Mouse (Mus musculus) retina, postnatal 1 day (tissue): ENCODE measurements at regions not wholly inside any gene's neighbourhood (a gene's known extent, or its start where the extent isn't known, plus 50 kb on each side); places are given as distances from the start of the nearest gene placed in this dataset.

Source experiments
- DNase-seq: peaks from one replicate; pipeline ENCODE4 v3.0.0-alpha.2; 2012

DNA sequence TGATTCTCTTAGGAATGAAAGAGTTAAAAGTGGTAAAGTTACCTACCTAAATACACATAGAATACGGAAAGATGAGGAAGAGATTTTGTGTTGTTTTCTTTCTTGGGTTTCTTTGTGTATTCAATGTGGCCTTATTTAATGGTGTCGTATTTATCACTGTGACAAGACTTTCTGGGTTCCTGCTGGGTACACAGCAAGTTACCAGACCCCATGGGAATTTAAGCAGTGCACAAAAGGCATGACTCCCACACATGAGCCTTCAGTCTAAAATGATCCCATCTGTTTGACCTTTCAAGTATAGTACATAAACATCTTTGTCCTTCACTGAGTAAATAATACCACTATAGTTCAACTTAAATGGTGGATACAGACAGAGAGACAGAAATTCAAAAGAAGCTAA lies 349.0 kb upstream of the Cited2 start:
- no peak for DNase-seq

DNA sequence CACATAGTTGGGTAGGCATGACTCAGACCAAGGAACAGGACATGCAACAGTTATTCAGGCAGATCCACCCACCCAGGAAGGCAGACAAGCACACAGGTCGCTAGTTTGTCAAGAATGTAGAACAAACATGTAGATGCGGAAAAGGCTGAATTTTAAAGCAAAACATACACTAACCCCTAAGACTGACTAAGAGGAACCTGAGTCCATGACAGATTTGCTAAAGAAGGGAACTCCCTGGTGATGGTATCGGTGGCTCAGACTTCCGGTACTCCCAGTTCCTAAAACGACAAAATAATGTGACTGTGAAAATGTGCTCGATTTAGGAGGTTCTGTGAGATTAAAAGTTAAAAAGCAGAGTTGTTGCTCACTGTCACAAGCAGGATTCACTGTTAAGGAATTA lies 340.0 kb upstream of the Cited2 start:
- no peak for DNase-seq

DNA sequence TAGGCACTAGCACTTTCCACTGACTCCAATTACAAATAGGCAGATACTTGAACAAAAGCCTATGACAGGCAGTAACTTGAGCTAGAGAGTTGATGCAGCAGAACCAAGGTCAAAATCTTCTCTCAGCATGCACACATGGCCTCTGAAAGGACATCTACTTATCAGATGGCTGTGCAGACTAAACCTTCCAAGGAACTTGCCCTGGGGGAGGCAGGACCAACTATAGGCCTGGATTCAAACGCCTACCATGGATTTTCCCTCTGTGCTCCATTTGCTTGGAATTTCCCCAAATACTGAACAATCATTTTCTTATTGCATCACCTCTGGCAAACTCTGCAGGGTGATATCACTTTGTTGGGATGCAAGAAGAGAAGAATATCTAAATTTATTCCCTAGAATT lies 337.8 kb upstream of the Cited2 start:
- no peak for DNase-seq

DNA sequence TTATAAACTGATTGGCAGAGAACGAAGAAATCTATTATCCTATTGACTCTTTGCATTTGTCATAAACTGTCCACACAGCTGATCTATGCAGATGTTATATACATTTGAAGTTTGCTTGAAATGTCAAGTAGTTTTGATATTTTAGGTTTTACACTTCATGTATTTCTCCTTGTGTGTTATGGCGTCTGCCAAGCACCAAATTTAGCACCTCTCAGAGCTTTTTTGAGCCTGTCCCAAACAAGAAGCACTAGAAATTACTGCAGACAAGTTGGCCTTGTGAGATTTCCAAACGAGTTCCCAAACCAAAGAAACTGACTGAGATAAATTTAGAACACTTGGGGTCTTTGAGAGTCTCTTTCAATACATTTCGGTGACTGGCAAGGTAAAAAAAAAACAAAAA lies 335.7 kb upstream of the Cited2 start:
- no peak for DNase-seq

DNA sequence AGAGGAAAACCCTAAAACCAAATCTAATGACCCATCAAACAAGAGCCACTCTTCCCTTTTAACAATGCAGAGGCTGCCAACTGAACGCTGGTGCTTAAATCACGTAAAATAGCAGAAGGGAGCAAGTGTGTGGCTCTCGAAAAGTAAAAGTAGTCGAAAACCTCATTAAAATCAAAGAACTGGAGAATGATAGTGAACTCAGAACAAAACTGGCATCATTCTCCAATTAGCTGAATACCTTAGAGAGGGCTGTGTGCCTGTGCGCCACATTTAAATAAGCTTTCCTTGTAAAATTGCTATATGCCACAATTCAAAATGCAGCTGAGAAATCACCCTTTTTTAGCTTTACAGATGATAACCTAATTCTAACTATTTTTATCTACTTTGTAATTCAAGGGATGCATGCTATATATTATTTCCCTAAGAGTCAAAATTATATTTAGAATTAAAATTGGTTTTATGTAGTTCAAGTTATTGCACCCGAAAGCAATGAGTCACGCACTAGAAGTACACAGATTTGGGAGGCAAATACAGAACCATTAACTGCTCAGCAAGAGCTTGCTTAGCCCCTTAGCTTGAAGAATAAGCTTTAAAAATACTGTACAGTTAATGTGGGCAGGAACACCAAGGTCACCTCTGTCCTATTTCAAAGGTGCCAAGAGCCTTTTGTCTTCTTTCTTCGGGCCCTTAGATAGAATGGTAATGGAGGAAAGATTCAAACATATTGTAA lies 327.4 kb upstream of the Cited2 start:
- no peak for DNase-seq

DNA sequence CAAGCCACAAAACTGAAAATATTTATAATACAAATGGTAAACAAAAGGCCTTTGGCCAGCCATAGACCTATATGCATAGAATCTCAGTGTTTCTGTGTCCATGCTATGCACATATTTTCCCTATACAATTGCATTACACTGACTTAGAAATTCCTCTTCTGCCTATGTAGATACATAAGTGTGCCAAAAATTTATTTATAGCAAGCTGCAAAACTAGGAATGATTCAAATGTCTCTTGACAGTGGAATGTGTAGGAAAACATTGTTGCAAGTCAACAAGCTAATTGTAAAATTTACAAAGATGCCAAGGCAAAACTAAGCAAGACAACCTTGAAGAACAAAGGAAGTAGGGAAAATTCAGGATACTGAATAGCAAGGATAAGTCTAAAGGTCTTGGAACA lies 319.1 kb upstream of the Cited2 start:
- DNase-seq = no peak

DNA sequence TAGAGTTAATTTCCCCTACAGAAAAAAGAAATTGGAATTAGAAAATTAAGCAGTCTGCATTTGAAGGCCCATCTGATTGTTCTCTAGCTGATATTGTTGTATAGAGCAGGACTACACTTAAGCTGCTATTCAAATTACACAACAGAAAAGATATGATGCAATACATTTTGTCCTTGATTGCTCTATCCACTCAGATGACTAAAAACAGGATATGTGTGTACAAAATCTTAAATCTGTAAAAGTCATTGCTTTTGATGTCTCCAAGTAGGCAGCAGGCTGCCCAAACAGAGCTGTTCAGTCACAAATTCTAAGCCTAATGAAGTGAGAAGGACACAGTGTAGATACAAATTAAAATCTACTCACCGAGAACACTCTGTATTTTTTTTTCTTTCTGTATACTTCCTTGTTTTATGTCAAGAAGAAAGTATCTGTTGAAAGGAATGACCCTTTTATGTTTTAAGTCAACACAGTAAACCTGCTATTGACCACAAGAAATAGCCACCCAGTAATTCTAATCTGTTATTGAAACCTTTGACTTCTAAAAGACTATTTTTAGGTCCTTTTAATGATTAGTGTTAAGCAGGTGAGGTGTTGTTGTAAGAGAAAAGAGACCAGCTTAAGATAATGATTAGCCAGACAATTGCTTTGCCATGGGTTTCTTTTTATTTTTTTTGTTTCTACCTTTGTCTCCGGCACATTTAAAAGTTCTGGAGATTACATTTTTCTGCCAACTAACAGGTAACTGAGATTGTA lies 315.0 kb upstream of the Cited2 start:
- DNase-seq = no peak

DNA sequence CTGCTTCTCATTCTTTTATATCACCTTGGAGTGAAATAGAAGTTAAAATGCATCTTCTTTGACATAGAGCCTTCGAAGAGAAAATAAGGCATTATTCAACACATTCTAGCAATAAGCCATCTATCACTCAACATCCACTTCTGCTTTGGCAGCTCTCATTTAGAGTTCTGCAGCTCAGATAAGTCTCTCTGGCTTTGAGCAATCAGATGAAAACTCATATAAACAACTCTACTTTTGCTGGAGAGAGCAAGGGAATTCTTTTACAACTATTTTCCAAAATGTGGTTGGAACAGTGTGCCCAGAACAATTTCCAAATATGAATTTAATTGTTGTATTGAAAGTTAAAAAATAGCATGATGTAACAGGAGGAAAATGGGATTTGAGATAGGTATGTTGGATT lies 314.2 kb upstream of the Cited2 start:
- DNase-seq = no peak

DNA sequence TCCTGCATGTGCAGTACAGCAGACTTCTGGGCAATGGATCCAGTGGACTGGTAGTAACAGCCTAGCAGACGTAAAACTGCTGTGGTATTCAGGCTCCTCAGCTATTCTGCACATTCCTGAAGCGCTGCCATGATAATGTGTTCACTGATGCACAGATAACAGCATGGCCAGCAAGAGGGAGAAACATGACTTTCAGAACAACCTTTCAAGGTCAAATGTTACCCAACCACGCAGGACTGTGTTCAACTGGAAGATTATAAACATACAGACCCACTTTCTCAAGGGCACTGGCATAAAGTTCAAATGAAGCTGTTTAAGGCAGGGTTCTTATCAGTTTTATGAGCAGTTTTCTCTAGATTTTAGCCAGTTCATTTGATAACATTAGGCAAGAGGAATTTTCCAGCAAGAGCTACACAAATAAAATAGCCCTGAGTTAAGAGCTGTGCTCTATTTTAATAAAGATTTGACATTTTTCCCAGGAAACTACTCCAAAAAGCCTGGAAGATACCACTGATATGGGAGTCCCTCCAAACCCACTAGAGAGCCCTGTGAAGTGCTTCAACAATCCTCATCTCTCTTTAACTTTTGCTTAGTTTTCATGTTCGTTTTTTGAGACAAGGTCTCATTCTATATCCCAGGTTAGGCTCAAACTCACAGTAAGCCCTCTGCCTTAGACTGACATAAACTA lies 311.6 kb upstream of the Cited2 start:
- peak; percentile 40 for DNase-seq

DNA sequence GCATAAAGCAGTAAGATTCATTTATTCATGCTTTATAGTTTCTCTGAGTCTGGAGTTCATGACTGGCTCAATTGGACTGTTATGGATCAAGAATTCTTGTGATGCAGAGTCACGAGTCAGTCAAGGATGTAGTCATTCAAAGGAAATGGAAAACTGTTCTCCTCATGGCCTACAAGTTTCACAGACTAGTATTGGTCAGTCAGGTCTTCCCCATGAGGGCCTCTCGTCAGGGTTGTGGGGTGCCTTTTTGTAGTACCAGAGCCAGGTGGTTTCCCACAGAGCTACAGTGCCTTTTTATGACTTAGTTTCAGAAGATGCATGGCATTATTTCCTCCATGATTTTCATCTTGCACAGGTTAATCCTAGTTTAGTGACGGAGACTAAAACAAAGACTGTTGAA lies 307.9 kb upstream of the Cited2 start:
- DNase-seq = no peak

DNA sequence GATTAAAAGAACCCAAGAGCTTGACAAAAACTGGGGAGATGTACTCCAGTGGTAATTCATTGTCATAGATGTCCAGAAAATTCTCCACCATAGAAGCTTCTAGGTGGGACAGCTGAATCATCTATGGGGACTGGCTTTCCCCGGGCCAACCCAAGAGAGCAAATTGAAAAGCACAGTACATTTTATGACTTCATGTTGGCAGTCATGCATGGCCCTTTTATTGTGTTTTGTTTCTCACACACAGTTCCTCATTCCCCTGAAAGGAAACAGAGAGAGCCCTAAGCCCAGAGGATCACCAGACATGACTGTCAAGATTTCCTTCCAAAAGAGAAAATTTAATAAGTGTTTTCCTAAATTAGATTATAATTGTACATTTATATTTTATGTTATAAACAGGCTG lies 306.9 kb upstream of the Cited2 start:
- DNase-seq = no peak

DNA sequence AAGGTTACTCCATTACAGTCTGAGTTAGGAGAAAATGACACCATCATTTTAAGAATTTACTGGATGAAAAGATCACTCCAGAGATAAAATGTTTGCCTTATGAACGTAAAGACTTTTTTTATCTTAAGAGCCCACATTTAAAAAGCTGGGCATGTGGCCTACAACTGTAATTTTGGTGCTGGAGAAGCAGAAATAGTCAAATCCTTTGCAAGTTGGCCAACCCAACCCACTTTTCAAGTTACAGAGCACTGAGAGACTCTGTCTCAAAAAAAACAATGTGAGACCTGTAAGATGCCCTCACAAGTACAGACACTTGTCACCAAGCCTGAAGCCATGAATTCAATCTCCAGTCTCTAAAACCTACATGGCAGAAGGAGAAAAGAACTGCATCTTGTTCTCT lies 305.6 kb upstream of the Cited2 start:
- DNase-seq = no peak

DNA sequence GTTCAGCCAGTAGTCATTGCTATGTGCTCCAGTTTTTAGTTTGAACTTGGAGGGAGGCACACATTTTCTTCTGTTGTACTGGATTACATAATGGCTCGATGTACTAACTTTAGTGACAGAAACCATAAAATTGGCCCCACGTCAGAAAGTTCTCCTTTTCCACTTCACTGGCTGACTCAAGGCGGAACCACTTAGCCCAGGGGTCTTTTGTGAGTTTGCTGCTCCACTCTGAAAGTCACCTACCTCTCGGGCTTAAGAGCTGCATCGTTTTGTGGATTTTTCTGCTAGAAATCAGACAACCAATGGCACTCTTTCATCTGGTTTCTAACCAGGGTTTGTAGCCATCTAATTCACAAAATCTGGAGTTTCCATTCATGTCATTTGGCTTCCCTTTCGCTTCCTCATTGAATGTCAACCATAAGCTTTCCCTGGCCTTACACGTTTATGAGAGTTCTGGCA lies 304.8 kb upstream of the Cited2 start:
- DNase-seq = no peak

DNA sequence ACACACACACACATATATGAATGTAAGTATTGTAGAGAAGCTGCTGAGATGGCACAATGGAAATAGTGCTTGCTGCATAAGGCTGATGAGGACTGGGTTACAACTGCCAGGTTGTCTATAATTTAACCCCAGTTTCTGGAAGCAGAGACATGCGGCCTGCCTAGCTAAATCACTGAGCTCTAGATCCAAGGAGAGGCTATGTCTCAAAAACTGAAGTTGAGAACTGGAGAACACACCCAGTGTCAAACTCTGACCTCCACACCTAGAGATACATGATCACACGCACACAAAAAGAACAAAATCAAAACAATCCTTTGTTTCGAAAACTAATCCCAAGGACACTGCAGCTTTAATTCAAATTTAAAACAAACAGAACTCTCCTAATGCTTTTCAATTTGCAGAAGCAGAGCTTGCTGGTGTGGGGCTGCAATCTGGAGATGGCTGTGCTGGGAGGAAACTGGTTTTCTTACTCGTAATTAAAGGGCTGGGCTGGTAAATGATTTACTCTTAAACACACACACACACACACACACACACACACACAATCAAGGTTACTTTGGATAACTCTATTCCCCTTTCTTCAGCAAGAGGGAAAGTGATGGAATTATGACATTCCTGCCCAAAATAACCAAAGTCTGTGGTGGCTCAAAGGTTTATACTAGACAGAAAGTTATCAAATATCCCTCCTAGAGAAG lies 299.3 kb upstream of the Cited2 start:
- DNase-seq = no peak

DNA sequence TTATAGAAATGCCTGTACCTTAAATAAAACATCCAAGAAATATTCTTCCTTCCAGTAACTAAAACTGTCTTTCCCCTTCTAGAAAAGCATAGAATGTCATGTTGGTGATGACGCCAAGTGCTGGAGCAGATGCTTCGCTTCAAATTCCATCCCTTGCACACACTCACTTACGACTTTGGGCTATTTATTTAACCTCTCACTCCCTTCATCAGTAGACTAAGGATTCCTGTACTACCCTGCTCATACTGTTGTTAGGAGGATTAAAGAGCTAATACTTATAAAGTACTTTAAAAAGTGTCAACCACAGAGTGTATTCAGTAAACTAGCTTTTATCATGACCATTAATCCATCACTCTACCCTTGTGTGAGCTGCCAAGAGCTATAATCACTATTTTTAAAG lies 296.8 kb upstream of the Cited2 start:
- DNase-seq = no peak

DNA sequence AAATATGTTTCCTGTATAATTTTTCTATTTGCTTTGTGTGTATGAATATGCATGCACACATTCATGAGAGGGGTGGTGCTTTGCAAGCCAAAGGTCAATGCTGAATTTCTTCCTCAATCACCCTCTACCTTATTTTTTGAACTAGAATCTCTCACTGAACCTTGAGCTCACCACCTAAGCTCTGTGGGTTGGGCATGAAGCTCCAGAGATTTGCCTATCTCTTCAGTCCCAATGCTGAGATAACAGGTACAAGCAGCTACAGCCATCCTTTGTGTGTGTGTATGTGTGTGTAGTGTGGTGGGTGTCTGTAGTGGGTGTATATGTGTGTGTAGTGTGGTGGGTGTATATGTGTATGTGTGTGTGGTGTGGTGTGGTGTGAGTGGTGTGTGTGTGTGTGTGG lies 295.7 kb upstream of the Cited2 start:
- DNase-seq = no peak

DNA sequence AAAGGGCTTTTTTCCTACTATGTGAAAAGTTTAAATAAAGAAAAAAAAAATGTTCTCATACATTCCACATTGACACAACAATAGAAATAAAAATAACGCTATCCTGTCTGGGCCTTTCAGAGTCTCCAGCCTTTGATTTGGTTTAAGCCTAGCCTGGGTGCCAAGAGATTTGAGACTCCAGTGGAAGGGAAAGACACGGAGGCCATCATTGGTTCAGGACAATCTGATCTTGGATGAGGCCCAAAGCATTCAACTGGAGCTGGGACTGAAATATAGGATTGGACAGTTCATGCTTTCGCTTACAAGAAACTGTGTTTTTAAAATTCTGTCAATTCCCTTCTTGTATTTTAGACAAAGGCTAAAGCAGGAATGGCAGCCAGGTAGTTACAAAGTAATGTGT lies 294.7 kb upstream of the Cited2 start:
- peak; percentile 2 for DNase-seq

DNA sequence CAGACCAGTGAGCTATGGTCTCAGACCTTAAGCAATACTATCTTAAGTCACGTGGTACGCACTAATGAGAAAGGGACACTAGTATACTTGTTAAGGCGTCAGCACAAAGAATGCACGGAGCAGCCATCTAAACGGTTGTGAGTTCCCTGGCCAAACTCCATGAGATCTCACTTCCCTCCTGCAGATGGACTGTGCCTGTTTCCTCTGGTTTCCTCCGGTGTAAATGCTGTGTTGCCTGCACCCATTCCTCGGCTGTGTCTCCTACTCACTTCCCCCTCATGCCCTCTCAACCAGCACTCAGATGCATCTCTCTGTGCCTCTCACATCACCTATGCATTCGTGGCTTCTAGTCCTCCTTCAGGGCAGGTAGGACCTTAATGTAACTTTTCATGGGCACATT lies 291.9 kb upstream of the Cited2 start:
- no peak for DNase-seq

DNA sequence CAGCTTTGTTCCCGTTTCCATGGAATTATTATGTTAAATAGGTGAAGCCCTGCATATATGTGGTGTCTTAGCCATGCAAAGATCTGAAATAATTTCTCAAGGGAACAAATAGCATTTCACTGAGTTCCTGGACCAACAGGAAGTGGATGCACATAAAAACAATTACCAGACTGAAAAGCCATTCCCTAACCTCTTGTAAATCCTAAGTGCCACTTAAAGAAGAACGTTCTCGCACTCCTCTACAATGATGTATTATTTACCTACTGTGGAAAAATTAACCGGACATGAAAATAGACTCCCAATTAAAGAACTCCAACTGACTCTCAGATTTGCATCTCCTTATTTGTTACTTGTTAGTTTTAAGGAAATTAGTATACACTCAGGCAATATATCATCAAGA lies 288.9 kb upstream of the Cited2 start:
- no peak for DNase-seq

DNA sequence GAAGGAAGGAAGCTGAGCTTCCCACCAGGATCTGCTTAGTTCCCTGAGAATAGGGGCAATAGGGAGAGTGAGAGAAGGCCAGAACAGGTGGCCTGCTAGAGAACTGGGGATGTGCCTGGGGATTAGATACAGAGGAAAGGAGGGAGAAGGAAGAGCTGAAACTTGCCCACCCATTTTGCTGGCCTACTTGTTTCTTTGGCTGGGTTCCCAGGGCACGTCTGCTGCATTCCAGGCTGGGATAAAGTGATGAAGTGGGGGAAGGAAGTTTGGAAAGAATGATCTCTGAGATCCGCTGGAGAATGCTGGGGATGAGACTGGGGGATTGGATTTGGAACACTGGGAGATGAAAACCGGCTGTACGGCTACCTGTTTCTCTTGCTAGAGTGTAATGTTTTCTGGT lies 272.8 kb upstream of the Cited2 start:
- DNase-seq = peak; percentile 12

DNA sequence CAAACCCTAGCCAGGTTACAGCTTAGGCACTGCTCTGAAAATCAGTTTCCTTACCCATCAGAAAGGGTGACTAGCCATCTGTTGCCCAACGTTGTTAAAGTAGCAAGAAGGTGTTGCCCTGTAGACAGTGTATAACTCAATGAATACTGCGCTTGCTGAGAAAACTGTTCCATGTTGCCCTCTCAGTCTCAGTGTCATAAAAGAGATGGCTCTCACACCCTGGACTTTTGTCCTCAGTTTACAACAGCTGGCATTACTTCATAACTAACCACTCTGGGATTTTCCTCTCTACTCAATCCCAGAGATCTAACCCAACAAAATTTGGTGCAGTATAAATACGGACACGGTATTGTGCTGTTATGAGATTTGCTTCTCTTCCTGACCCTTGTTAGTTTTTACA lies 252.1 kb upstream of the Cited2 start:
- no peak for DNase-seq

DNA sequence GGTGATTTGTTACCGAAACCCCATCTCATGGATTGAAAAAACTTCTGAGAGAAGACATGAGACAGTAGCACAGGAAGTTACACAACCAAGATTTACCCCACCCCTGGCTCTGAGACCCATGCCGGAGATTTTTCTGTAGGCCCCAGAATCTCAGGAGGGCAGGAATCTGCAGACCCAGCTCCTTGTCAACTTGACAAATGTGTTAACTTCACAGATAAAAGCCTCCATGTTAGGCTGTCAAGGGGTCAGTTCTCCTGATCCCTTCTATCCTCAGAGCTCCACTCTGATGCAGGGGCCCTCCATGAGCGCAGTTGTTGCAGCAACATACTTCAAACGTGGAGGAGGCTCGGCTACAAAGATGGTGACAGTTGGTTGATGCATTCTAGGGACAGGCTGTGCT lies 250.5 kb upstream of the Cited2 start:
- DNase-seq = no peak

DNA sequence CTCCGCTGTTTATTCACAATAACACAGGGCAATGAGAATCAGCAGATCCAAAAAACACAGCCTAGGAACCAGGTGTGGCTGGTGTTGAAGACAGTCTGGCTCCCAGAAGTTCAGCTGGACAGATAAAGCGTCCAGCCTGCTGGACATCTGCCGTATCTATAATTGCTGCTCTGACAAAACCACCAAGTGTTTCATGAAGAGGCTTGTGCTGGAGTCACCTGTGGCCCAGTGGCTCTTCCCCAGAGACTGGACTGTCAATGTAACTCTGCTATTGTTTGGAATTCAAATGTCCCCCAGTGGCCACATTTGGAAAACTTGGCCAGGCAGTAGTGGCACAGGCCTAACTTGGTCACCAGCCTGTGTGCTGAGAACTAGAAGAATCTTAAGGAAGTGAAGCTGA lies 247.0 kb upstream of the Cited2 start:
- no peak for DNase-seq

DNA sequence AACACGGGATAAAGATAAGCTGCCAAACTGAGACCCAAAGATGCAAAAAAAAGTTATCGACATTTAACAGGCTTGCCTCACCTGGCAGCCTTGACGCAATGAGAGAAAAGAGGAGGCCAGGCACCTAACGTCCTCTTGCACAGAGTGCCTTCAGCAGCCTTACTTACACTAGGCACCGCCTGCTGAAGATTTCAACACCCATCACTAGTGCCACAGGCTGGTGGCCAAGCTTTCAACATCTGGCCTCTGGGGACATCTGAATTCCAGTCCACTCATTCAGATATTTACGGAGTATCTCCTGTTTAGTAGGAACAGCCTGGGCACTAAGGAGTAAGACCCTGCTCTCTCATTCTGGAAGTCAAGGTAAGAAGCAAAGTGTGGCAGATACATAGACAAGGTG lies 246.3 kb upstream of the Cited2 start:
- DNase-seq = no peak
